Mouse (Mus musculus) bone marrow, adult 2 months (tissue): ENCODE measurements around the gene Fmo3.

Experiments used
- CTCF ChIP-seq: fragments of 200-500 bp; IDR thresholded peaks from 2 replicates; pipeline ENCODE4 v1.5.1; 2011; ENCODE audit warnings: low read length, control low read depth; ENCODE audit not compliant: control insufficient read depth, insufficient read depth
- POLR2A ChIP-seq: fragments of 200-500 bp; IDR thresholded peaks from 2 replicates; pipeline ENCODE4 v1.6.1; 2011; ENCODE audit warnings: low read depth, mild to moderate bottlenecking, control low read depth, low read length, borderline replicate concordance; ENCODE audit not compliant: control insufficient read depth

DNA sequence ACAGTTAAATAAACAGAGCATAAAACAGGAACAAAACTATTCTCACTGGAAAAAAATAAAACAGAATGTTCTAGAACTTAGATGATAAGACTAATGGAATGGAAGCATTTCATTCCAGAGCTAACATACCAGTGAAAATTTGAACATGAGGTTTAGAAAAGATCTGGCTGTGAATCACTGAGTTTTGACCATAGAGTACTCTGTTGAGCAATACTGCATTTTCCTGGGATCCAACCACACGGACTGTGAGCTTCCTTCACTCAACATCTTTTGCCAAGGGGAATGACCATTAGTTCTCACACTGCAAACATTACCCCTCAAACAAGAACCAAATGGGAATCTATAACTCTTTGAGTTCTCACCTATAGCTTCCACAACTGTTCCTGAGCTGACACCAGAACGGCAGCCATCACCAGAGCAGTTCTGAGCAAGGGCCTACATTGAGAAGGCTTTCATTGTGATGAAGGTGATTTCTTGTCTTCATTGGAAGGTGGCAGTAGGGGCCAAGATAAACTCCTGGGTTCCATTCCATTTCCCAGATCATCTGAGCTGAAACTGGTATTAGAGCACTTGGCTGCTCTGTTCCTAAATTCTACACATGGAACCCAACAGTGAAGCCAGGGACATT is 1.9 kb upstream of the Fmo3 start:
- no peak for TF ChIP-seq CTCF
- no peak for TF ChIP-seq POLR2A
